Mouse (Mus musculus): ENCODE measurements at regions not wholly inside any gene's neighbourhood (a gene's known extent, or its start where the extent isn't known, plus 50 kb on each side); places are given as distances from the start of the nearest gene placed in this dataset.

DNA sequence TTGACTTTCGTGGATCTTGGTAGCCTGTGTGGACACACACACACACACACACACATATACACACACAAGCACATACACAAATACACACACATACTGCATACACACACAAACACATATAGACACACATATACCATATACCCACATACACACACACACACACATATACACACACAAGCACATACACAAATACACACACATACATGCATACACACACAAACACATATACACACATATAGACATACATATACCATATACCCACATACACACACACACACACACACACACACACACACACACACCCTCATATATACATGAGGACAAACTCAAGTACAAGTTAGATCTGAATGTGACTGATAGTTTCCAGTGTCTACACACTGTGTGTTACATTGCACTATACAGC, 256.9 kb downstream of the Plekhb2 start:
- H3K4me1 ChIP-seq (replicated peaks; ENCODE audit: control insufficient read depth, insufficient read depth, low read length), result no peaks in the 10 kb centered on the region
- H3K4me2 ChIP-seq, result no peak overlapping the region
- 70% methylated on average over 1 of the region's 1 CpGs for WGBS
- H3K4me3 ChIP-seq (ENCODE audit: low read depth, low read length), result no peak overlapping the region
- no peaks in the 10 kb centered on the region for H3K9me3 ChIP-seq (ENCODE audit: control insufficient read depth, low read length)
- no peak overlapping the region for H3K27ac ChIP-seq (ENCODE audit: low read depth, low read length)
- H3K27me3 ChIP-seq (replicated peaks; ENCODE audit: control insufficient read depth, insufficient read depth, low read length), result no peaks in the 10 kb centered on the region
- H3K9ac ChIP-seq (ENCODE audit: low read depth, low read length), result no peak overlapping the region
- no peaks in the 10 kb centered on the region for H3K36me3 ChIP-seq (ENCODE audit: control insufficient read depth, insufficient read depth, low read length)
- no peak for ATAC-seq (replicated peaks; ENCODE audit: low FRiP score)
- no peak for DNase-seq (ENCODE audit: low spot score)

GRCm38 (mm10) chr1:35109801-35110200, 260.0 kb downstream of the Plekhb2 start:
- DNase-seq (ENCODE audit: low spot score) (no peak), ATAC-seq (replicated peaks; ENCODE audit: low FRiP score) (no peak)
- no peak overlapping the region for H3K9ac ChIP-seq (ENCODE audit: low read depth, low read length)
- 38% methylated on average over 1 of the region's 1 CpGs for whole genome bisulfite sequencing
- H3K27me3 ChIP-seq (replicated peaks; ENCODE audit: control insufficient read depth, insufficient read depth, low read length), result no peaks in the 10 kb centered on the region
- H3K4me1 ChIP-seq (replicated peaks; ENCODE audit: control insufficient read depth, insufficient read depth, low read length), result no peaks in the 10 kb centered on the region
- H3K4me2 ChIP-seq, result no peak overlapping the region
- no peak overlapping the region for H3K27ac ChIP-seq (ENCODE audit: low read depth, low read length)
- no peaks in the 10 kb centered on the region for H3K9me3 ChIP-seq (ENCODE audit: control insufficient read depth, low read length)
- no peaks in the 10 kb centered on the region for H3K36me3 ChIP-seq (ENCODE audit: control insufficient read depth, insufficient read depth, low read length)
- no peak overlapping the region for H3K4me3 ChIP-seq (ENCODE audit: low read depth, low read length)

- DNase-seq (ENCODE audit: low spot score) (no peak), ATAC-seq (replicated peaks; ENCODE audit: low FRiP score) (no peak)
- Histone ChIP-seq H3K27ac (ENCODE audit: low read depth, low read length) (no peak overlapping the region), H3K36me3 (ENCODE audit: control insufficient read depth, insufficient read depth, low read length) (no peaks in the 10 kb centered on the region), H3K9ac (ENCODE audit: low read depth, low read length) (no peak overlapping the region), H3K4me3 (ENCODE audit: low read depth, low read length) (no peak overlapping the region), H3K27me3 (replicated peaks; ENCODE audit: control insufficient read depth, insufficient read depth, low read length) (no peaks in the 10 kb centered on the region), H3K4me2 (no peak overlapping the region), H3K4me1 (replicated peaks; ENCODE audit: control insufficient read depth, insufficient read depth, low read length) (no peaks in the 10 kb centered on the region), H3K9me3 (ENCODE audit: control insufficient read depth, low read length) (peaks cover 5% of the 10 kb centered on the region)
Measured at GRCm38 (mm10) chr1:35115521-35115920, 265.7 kb downstream of the Plekhb2 start.

GRCm38 (mm10) chr1:35137907-35138306, 288.1 kb downstream of the Plekhb2 start:
- Histone ChIP-seq H3K9me3 (ENCODE audit: control insufficient read depth, low read length) (no peaks in the 10 kb centered on the region), H3K27ac (ENCODE audit: low read depth, low read length) (no peak overlapping the region), H3K4me3 (ENCODE audit: low read depth, low read length) (no peak overlapping the region), H3K4me2 (no peak overlapping the region), H3K4me1 (replicated peaks; ENCODE audit: control insufficient read depth, insufficient read depth, low read length) (no peaks in the 10 kb centered on the region), H3K36me3 (ENCODE audit: control insufficient read depth, insufficient read depth, low read length) (no peaks in the 10 kb centered on the region), H3K27me3 (replicated peaks; ENCODE audit: control insufficient read depth, insufficient read depth, low read length) (no peaks in the 10 kb centered on the region), H3K9ac (ENCODE audit: low read depth, low read length) (no peak overlapping the region)
- DNase-seq (ENCODE audit: low spot score), result no peak
- WGBS, result 74% methylated on average over 3 of the region's 3 CpGs
- ATAC-seq (replicated peaks; ENCODE audit: low FRiP score), result no peak

DNA sequence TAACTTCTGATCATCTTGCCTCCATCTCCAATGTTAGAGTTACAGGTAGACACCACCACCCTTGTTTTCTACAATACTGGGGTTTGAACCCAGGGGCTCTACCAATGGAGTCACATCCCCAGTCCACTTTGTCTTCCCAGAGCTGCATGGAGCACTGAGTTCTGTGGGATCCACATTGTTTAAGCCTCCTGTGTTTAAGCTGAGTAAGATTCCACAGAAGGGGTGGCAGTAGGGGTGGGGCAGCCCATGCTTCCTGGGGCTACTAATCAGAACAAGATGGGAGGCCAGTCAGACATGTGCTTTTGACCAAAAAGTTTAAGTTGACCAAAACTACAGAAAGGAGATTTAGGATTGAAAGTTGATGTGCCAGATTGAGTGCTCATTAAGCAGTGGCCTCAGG, 299.3 kb downstream of the Plekhb2 start:
- no peaks in the 10 kb centered on the region for H3K36me3 ChIP-seq (ENCODE audit: control insufficient read depth, insufficient read depth, low read length)
- no peak overlapping the region for H3K9ac ChIP-seq (ENCODE audit: low read depth, low read length)
- no peaks in the 10 kb centered on the region for H3K4me1 ChIP-seq (replicated peaks; ENCODE audit: control insufficient read depth, insufficient read depth, low read length)
- no peak overlapping the region for H3K4me3 ChIP-seq (ENCODE audit: low read depth, low read length)
- no peak overlapping the region for H3K4me2 ChIP-seq
- ATAC-seq (replicated peaks; ENCODE audit: low FRiP score) (no peak), DNase-seq (ENCODE audit: low spot score) (no peak)
- no peaks in the 10 kb centered on the region for H3K27me3 ChIP-seq (replicated peaks; ENCODE audit: control insufficient read depth, insufficient read depth, low read length)
- no peaks in the 10 kb centered on the region for H3K9me3 ChIP-seq (ENCODE audit: control insufficient read depth, low read length)
- H3K27ac ChIP-seq (ENCODE audit: low read depth, low read length), result no peak overlapping the region

DNA sequence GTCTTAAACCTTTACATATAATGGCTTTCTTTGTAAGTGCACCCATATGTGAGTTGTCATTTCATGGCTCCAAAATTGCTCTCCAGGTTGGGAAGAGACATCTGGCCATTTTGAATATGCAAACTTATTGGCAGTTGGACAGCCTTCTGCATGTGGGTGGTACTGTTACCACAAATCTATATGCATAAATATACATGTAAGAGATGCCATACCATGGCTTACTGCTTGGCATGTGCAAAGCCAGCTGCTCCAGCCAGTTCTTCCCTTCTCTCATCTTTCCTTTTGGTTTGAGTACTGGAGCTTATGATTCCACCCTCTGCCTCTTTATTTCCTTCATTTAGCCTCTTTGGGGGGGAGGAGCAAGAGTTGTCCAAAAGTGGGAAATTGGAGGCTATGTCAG, 312.7 kb downstream of the Plekhb2 start:
- DNase-seq (ENCODE audit: low spot score) (no peak), ATAC-seq (replicated peaks; ENCODE audit: low FRiP score) (no peak)
- Histone ChIP-seq H3K27me3 (replicated peaks; ENCODE audit: control insufficient read depth, insufficient read depth, low read length) (no peaks in the 10 kb centered on the region), H3K4me3 (ENCODE audit: low read depth, low read length) (no peak overlapping the region), H3K9ac (ENCODE audit: low read depth, low read length) (no peak overlapping the region), H3K36me3 (ENCODE audit: control insufficient read depth, insufficient read depth, low read length) (no peaks in the 10 kb centered on the region), H3K27ac (ENCODE audit: low read depth, low read length) (no peak overlapping the region), H3K4me2 (no peak overlapping the region), H3K9me3 (ENCODE audit: control insufficient read depth, low read length) (no peaks in the 10 kb centered on the region), H3K4me1 (replicated peaks; ENCODE audit: control insufficient read depth, insufficient read depth, low read length) (no peaks in the 10 kb centered on the region)

DNA sequence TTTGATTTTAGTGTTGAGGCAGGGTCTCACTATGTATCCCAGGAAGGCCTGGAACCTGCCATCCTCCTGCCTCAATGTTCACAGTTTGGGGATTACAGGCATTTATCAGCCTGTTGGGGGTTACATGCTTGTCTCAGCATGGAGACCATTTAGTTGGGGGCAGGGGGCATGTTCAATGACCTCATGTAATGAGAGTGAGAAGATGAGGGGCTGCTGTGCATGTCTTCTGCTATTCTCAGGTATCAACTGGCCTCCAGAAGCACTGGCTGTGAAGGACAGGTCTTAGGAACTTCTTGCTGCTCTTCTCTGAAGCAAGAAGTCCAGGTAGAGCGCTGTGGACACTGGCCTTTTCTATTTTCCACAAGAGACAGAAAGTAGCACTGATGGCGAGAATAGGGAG, 350.9 kb downstream of the Plekhb2 start:
- no peaks in the 10 kb centered on the region for H3K4me1 ChIP-seq (replicated peaks; ENCODE audit: control insufficient read depth, insufficient read depth, low read length)
- ATAC-seq (replicated peaks; ENCODE audit: low FRiP score) (no peak), DNase-seq (ENCODE audit: low spot score) (no peak)
- no peaks in the 10 kb centered on the region for H3K9me3 ChIP-seq (ENCODE audit: control insufficient read depth, low read length)
- H3K9ac ChIP-seq (ENCODE audit: low read depth, low read length), result no peak overlapping the region
- no peaks in the 10 kb centered on the region for H3K27me3 ChIP-seq (replicated peaks; ENCODE audit: control insufficient read depth, insufficient read depth, low read length)
- no peak overlapping the region for H3K4me3 ChIP-seq (ENCODE audit: low read depth, low read length)
- H3K36me3 ChIP-seq (ENCODE audit: control insufficient read depth, insufficient read depth, low read length), result no peaks in the 10 kb centered on the region
- WGBS, result 82% methylated on average over 2 of the region's 2 CpGs
- no peak overlapping the region for H3K4me2 ChIP-seq
- no peak overlapping the region for H3K27ac ChIP-seq (ENCODE audit: low read depth, low read length)

DNA sequence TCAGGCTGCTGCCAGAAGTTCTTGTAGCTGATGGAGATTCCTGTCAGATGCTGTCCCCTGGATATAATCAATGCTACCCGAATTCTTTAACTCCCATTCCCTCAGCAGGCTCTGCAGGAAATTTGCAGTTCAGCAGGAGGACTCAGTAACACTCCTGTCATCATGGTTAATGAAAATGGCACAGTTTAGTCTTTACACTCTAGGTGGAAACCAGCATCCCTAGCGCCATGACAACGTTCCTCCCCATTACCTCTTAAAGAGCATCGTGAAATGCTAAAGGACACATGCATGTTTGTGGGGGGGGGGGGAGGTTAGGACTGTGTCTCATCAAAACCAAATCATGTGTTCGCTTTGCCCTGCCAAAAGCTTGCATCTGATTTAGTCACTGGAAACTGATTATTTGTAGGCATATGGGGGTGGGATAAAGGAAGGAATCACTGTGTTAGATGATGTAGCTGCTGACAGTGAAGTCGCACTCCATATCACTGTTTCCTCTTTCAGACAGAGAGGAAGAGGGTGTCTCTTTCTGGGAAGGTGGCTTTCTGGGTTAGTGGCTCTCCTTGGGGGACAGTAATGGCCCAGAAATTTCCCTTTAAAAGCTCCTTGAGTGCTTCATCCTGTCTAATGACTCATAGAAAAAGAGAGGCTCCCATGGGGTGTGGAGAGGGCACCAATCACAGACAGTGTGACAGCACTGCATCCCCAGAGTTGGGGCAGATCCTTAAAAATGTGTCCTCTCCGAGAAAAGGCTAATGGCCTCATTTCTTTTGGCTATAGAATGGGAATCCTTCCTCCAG, 351.5 kb downstream of the Plekhb2 start:
- H3K4me3 ChIP-seq (ENCODE audit: low read depth, low read length), result no peak overlapping the region
- 69% methylated on average over 7 of the region's 7 CpGs for WGBS
- H3K4me1 ChIP-seq (replicated peaks; ENCODE audit: control insufficient read depth, insufficient read depth, low read length), result no peaks in the 10 kb centered on the region
- no peak overlapping the region for H3K27ac ChIP-seq (ENCODE audit: low read depth, low read length)
- no peak overlapping the region for H3K9ac ChIP-seq (ENCODE audit: low read depth, low read length)
- H3K4me2 ChIP-seq, result no peak overlapping the region
- H3K9me3 ChIP-seq (ENCODE audit: control insufficient read depth, low read length), result no peaks in the 10 kb centered on the region
- ATAC-seq (replicated peaks; ENCODE audit: low FRiP score) (no peak), DNase-seq (ENCODE audit: low spot score) (no peak)
- no peaks in the 10 kb centered on the region for H3K27me3 ChIP-seq (replicated peaks; ENCODE audit: control insufficient read depth, insufficient read depth, low read length)
- H3K36me3 ChIP-seq (ENCODE audit: control insufficient read depth, insufficient read depth, low read length), result no peaks in the 10 kb centered on the region

DNA sequence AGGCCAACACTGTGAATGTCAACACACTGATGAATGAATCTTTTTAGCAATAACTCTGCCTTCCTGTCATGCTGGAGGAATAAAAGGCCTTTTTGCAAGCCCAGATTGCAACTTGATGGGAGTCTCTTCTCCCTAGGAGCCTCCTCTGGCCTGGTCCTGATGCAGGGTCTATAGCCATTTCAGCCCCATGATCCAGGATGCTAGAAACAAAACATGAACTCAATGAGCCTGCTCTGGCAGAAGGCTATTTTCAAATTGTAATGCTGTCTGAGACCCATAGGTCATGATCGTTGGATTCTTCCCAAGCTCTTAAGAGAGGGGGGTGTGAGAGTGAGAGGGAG, 352.1 kb downstream of the Plekhb2 start:
- H3K4me3 ChIP-seq (ENCODE audit: low read depth, low read length), result no peak overlapping the region
- ATAC-seq (replicated peaks; ENCODE audit: low FRiP score) (no peak), DNase-seq (ENCODE audit: low spot score) (no peak)
- no peaks in the 10 kb centered on the region for H3K9me3 ChIP-seq (ENCODE audit: control insufficient read depth, low read length)
- no peak overlapping the region for H3K9ac ChIP-seq (ENCODE audit: low read depth, low read length)
- no peaks in the 10 kb centered on the region for H3K36me3 ChIP-seq (ENCODE audit: control insufficient read depth, insufficient read depth, low read length)
- H3K4me2 ChIP-seq, result no peak overlapping the region
- H3K4me1 ChIP-seq (replicated peaks; ENCODE audit: control insufficient read depth, insufficient read depth, low read length), result no peaks in the 10 kb centered on the region
- 72% methylated on average over 1 of the region's 1 CpGs for WGBS
- no peaks in the 10 kb centered on the region for H3K27me3 ChIP-seq (replicated peaks; ENCODE audit: control insufficient read depth, insufficient read depth, low read length)
- no peak overlapping the region for H3K27ac ChIP-seq (ENCODE audit: low read depth, low read length)

Data from liver, embryonic 11.5 days (tissue).